Mouse (Mus musculus): ENCODE results near the gene Plcb4. TPM values are rescaled to one million over a fixed set of nuclear protein-coding genes. Genes with fewer than 3 reads are reported as not detected.

Gene Plcb4
- polyA plus RNA-seq, 1 experiment = 3.7 TPM

- H3K36me3 ChIP-seq (ENCODE audit: control insufficient read depth, insufficient read depth, low read length) = no peaks in the 10 kb centered on the region
- 94% methylated on average over 6 of the region's 6 CpGs for WGBS
- H3K4me1 ChIP-seq (replicated peaks; ENCODE audit: control insufficient read depth, insufficient read depth, low read length) = no peaks in the 10 kb centered on the region
- no peak overlapping the region for H3K4me3 ChIP-seq (ENCODE audit: control insufficient read depth, insufficient read depth, low read length)
- H3K27me3 ChIP-seq (ENCODE audit: control insufficient read depth, insufficient read depth, low read length) = no peaks in the 10 kb centered on the region
- no peak for DNase-seq
- H3K27ac ChIP-seq (ENCODE audit: control insufficient read depth, insufficient read depth, low read length) = no peak overlapping the region
- TF ChIP-seq POLR2A (IDR thresholded peaks at IDR 0.05; ENCODE audit: control insufficient read depth, extremely low read depth, insufficient read depth, low read length, poor library complexity) (no peak), CTCF (IDR thresholded peaks at IDR 0.05; ENCODE audit: borderline replicate concordance, control insufficient read depth, extremely low read depth, insufficient read depth, low read length, poor library complexity) (no peak)
Observed at GRCm38 (mm10) chr2:135996936-135997335, 338.1 kb downstream of the Plcb4 start.

- H3K36me3 ChIP-seq (ENCODE audit: control insufficient read depth, insufficient read depth, low read length) = no peaks in the 10 kb centered on the region
- H3K27me3 ChIP-seq (ENCODE audit: control insufficient read depth, insufficient read depth, low read length) = no peaks in the 10 kb centered on the region
- DNase-seq = no peak
- no peak overlapping the region for H3K27ac ChIP-seq (ENCODE audit: control insufficient read depth, insufficient read depth, low read length)
- WGBS = 93% methylated on average over 18 of the region's 18 CpGs
- H3K4me1 ChIP-seq (replicated peaks; ENCODE audit: control insufficient read depth, insufficient read depth, low read length) = no peaks in the 10 kb centered on the region
- TF ChIP-seq POLR2A (IDR thresholded peaks at IDR 0.05; ENCODE audit: control insufficient read depth, extremely low read depth, insufficient read depth, low read length, poor library complexity) (no peak), CTCF (IDR thresholded peaks at IDR 0.05; ENCODE audit: borderline replicate concordance, control insufficient read depth, extremely low read depth, insufficient read depth, low read length, poor library complexity) (no peak)
- H3K4me3 ChIP-seq (ENCODE audit: control insufficient read depth, insufficient read depth, low read length) = no peak overlapping the region
Observed at GRCm38 (mm10) chr2:135997361-135998150, 338.7 kb downstream of the Plcb4 start.

- 98% methylated on average over 7 of the region's 7 CpGs for WGBS
- no peaks in the 10 kb centered on the region for H3K36me3 ChIP-seq (ENCODE audit: control insufficient read depth, insufficient read depth, low read length)
- H3K27me3 ChIP-seq (ENCODE audit: control insufficient read depth, insufficient read depth, low read length) = no peaks in the 10 kb centered on the region
- no peak overlapping the region for H3K27ac ChIP-seq (ENCODE audit: control insufficient read depth, insufficient read depth, low read length)
- no peak for TF ChIP-seq CTCF (IDR thresholded peaks at IDR 0.05; ENCODE audit: borderline replicate concordance, control insufficient read depth, extremely low read depth, insufficient read depth, low read length, poor library complexity)
- no peak for TF ChIP-seq POLR2A (IDR thresholded peaks at IDR 0.05; ENCODE audit: control insufficient read depth, extremely low read depth, insufficient read depth, low read length, poor library complexity)
- no peak for DNase-seq
- no peak overlapping the region for H3K4me3 ChIP-seq (ENCODE audit: control insufficient read depth, insufficient read depth, low read length)
- no peaks in the 10 kb centered on the region for H3K4me1 ChIP-seq (replicated peaks; ENCODE audit: control insufficient read depth, insufficient read depth, low read length)
Observed at GRCm38 (mm10) chr2:135998886-135999285, 340.1 kb downstream of the Plcb4 start.

GRCm38 (mm10) chr2:135999361-135999760 lies 340.6 kb downstream of the Plcb4 start:
- H3K4me3 ChIP-seq (ENCODE audit: control insufficient read depth, insufficient read depth, low read length) = no peak overlapping the region
- 95% methylated on average over 1 of the region's 1 CpGs for WGBS

GRCm38 (mm10) chr2:136000933-136001332 lies 342.1 kb downstream of the Plcb4 start:
- no peak overlapping the region for H3K4me3 ChIP-seq (ENCODE audit: control insufficient read depth, insufficient read depth, low read length)
- H3K27me3 ChIP-seq (ENCODE audit: control insufficient read depth, insufficient read depth, low read length) = no peaks in the 10 kb centered on the region
- no peak for DNase-seq
- no peak for TF ChIP-seq POLR2A (IDR thresholded peaks at IDR 0.05; ENCODE audit: control insufficient read depth, extremely low read depth, insufficient read depth, low read length, poor library complexity)
- TF ChIP-seq CTCF (IDR thresholded peaks at IDR 0.05; ENCODE audit: borderline replicate concordance, control insufficient read depth, extremely low read depth, insufficient read depth, low read length, poor library complexity) = no peak
- H3K4me1 ChIP-seq (replicated peaks; ENCODE audit: control insufficient read depth, insufficient read depth, low read length) = no peaks in the 10 kb centered on the region
- 82% methylated on average over 5 of the region's 5 CpGs for WGBS
- no peaks in the 10 kb centered on the region for H3K36me3 ChIP-seq (ENCODE audit: control insufficient read depth, insufficient read depth, low read length)
- no peak overlapping the region for H3K27ac ChIP-seq (ENCODE audit: control insufficient read depth, insufficient read depth, low read length)

More at GRCm38 (mm10) chr2:135999361-135999760, 340.6 kb downstream of the Plcb4 start:
- Histone ChIP-seq H3K36me3 (ENCODE audit: control insufficient read depth, insufficient read depth, low read length) (no peaks in the 10 kb centered on the region), H3K27me3 (ENCODE audit: control insufficient read depth, insufficient read depth, low read length) (no peaks in the 10 kb centered on the region), H3K4me1 (replicated peaks; ENCODE audit: control insufficient read depth, insufficient read depth, low read length) (no peaks in the 10 kb centered on the region), H3K27ac (ENCODE audit: control insufficient read depth, insufficient read depth, low read length) (no peak overlapping the region)
- DNase-seq = no peak
- no peak for TF ChIP-seq CTCF (IDR thresholded peaks at IDR 0.05; ENCODE audit: borderline replicate concordance, control insufficient read depth, extremely low read depth, insufficient read depth, low read length, poor library complexity)
- no peak for TF ChIP-seq POLR2A (IDR thresholded peaks at IDR 0.05; ENCODE audit: control insufficient read depth, extremely low read depth, insufficient read depth, low read length, poor library complexity)

DNA sequence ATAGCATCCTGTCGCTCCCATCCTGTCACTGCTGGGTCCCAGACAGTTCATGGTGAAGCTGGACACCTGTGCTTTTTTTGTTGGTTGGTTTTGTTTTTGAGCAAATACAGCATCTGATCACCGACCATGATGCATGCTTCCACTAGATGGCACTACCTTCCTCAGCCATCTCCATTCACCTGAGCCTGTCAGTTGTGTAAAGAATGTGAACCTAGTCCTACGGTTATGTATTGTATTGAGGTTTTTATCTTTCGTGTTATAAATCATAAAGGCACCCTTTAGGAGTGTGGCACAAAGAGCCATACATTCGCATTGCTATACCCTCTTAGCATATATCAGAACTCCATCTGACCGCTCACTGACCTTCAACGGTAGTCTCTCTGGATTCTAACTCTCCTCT lies 343.3 kb downstream of the Plcb4 start:
- no peaks in the 10 kb centered on the region for H3K27me3 ChIP-seq (ENCODE audit: control insufficient read depth, insufficient read depth, low read length)
- H3K4me1 ChIP-seq (replicated peaks; ENCODE audit: control insufficient read depth, insufficient read depth, low read length) = no peaks in the 10 kb centered on the region
- no peaks in the 10 kb centered on the region for H3K36me3 ChIP-seq (ENCODE audit: control insufficient read depth, insufficient read depth, low read length)
- DNase-seq = no peak
- 64% methylated on average over 7 of the region's 7 CpGs for WGBS
- TF ChIP-seq POLR2A (IDR thresholded peaks at IDR 0.05; ENCODE audit: control insufficient read depth, extremely low read depth, insufficient read depth, low read length, poor library complexity) (no peak), CTCF (IDR thresholded peaks at IDR 0.05; ENCODE audit: borderline replicate concordance, control insufficient read depth, extremely low read depth, insufficient read depth, low read length, poor library complexity) (no peak)
- H3K4me3 ChIP-seq (ENCODE audit: control insufficient read depth, insufficient read depth, low read length) = no peak overlapping the region
- H3K27ac ChIP-seq (ENCODE audit: control insufficient read depth, insufficient read depth, low read length) = no peak overlapping the region

Measured in thymus, adult 2 months (tissue).